Mouse (Mus musculus): ENCODE data around the gene Apobec2.

The Apobec2 gene

DNA sequence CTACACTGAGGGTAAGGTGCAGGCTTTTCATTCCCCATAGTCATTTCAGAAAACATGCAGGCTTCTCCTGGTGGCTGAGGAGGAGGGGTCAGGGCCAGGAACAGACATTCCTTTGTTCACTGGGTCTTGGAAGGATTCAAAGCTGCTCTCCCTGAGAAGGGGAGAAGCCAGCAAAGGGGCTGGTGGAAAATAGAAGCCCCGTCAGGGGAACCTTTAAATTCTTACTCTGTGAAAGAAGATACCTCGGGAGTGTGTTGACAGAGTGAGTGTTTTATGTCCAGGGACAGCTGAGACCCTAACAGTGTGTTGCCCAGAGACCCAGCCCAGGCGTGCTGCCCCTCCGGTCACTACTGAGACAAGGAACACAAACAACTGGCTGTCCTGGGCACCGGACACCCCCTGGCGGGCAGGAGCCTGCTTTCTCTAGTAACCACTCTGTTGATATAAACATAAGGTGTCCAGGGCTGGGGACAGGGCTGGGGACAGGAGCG, 4.7 kb upstream of the Apobec2 start:
- no peak for DNase-seq (ENCODE audit: low read depth, low spot score)

DNA sequence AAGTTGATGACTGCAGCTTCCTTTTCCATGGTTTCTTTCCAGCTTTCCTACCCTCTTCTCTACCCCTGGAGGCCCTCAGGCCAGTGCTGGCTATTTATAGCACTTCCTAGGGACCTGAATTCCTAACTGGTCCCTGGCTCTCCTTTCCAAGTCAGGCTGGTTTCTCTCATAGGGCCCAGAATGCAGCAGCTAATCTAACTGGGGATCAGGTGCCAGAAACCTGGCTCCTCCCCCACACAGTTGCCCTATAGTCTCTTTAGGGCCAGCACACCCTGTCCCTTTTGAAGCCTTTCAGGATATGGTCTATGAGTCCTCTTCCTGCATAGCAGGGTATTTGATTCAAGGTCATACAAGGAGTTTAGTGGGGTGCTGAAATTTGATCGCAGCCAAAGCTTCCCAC, 3.8 kb upstream of the Apobec2 start:
- DNase-seq (ENCODE audit: low read depth, low spot score): no peak

DNA sequence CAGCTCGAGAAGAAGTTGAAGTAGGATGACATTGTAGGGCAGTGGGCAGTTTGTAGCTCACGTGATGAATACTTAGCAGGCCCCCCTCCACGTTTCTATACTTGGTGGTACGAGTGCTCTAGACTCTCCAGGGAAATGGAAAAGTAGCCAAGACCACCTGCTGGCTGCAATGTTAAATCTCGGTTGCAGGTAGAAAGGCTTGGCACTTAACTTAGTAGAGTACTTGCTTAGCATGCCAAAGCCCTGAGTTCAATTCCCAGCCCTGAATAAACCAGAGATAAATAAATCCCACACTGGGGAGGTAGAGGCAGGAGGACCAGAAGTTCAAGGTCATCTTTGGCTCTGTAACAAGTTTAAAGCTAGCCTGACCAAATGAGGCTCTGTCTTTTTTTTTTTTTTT, 1.7 kb upstream of the Apobec2 start:
- no peak for DNase-seq (ENCODE audit: low read depth, low spot score)

DNA sequence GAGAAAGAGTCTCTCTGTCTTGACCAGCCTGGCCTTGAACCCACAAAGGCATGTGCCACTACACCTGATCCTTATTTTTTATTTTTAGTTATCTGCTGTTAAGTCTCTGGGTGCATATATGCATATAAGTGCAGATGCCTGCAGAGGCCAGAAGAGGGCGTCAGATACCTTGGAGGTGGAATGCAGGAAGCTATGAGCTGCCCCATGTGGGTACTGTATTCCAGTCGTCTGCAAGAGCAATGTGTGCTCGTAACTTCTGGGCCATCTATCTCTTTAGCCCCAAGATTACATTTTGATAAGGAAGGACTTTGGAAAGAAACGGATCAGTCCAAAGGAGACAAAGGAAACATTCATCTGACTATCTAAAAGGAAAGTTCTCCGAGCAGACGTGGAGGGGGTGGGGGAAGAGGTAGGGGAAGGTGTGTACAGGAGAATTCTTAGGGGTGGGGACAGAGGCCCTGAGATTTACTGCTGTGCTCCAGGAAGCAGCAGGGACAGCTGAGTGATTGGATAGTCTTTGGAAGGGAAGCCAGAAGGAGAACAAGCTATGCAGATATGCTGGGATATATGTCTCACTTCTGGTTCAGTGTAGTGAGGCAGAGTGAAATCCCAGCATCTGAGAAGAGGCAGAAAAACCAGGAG, 1.1 kb upstream of the Apobec2 start:
- DNase-seq (ENCODE audit: low read depth, low spot score): no peak

DNA sequence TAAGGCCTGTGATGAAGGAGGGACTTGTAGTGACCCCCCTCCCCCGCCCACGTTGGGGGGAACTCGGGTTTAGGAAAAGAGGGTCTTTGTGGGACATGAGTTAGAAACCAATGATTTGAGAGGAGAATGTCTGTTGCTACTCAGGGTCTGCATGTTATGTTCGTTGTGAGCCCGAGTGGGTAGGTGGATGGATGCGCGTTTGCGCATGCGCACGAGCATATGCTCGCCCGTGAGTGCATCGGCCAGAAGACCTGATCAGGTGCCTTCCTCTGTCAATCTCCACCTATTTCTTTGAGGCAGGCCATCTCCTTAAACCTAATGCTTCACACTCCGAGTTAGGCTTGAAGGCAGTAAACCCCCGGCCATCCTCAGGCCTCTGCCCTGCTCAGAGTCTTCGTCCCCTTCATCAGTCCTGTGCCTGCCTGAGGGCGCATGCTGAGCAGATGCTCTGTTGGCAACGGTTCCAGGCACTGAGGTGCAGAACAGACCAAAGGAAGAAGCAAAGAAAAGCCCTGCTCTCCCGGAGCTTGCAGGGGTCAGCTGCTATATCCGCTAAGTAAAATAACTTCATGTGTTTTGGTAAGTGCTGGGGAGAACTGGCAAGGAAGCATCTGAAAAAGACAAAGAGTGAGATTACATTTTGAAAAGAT, 401 bp upstream of the Apobec2 start:
- DNase-seq (ENCODE audit: low read depth, low spot score): no peak

DNA sequence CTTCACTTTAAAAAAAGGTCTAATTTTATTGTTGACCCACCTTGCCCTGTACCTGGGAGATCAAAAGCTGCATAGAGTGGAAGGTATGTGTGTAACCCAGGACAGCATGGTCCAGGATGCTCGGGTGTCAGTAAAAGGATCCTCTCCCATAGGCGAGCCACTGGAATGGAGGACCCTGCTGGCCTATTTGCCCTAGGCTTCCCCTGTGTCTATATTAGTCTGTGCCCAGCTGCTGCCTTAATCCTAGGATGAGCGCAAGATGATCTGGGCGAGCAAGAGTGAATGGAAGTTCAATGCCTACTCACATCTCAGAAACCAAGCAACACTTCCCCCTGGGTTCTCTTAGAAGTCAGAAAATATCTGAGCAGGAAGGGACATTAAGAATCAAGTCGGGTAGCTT, 1.7 kb downstream of the Apobec2 start:
- DNase-seq (ENCODE audit: low read depth, low spot score): no peak

DNA sequence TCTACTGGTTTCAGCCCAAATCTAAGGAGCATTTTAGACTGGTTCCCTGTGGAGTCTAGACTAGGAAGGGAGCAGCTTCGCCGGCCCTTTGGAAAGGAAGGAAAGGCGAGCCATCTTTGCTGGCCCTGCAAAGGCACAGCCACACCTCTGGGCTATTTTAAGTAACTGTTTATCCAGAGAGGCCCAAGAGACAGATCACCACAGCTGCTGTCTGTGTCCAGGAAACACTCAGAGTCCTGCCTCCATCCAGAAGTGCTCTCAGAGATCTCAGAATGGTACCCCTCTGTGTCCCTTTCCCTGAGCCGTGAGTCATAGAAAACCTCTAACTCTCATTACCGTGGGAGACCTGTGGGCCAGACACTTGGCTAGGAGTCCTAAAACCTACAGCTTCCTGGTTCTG, 2.3 kb downstream of the Apobec2 start:
- no peak for DNase-seq (ENCODE audit: low read depth, low spot score)

DNA sequence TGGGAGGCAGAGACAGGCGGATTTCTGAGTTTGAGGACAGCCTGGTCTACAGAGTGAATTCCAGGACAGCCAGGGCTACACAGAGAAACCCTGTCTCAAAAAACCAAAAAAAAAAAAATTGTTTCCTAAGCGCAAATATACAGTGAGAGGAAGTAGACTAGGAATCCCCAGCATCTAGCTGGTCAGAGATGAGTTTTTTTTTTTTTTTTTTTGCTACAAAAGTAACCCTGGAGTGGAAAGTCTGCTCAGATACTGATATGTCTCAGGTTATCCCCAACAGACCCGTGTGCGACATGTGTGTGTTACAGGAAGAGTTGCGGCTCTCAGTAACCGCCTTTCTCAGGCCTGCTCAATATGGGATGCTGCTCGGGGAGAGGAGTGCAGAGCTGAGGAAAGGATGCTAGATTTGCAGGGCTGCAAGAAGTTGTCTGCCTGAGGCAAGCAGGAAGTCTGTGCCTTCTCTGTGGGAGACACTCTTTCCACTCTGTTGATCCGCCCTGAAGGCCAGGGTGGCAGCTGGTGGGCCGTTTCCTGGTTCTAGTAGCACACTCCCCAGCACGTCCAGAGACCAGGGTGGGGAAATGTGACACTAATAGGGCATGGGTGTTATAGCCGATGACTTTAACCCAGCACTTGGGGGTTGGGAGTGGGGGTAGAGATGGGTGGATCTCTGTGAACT, 4.7 kb downstream of the Apobec2 start:
- no peak for DNase-seq (ENCODE audit: low read depth, low spot score)

DNA sequence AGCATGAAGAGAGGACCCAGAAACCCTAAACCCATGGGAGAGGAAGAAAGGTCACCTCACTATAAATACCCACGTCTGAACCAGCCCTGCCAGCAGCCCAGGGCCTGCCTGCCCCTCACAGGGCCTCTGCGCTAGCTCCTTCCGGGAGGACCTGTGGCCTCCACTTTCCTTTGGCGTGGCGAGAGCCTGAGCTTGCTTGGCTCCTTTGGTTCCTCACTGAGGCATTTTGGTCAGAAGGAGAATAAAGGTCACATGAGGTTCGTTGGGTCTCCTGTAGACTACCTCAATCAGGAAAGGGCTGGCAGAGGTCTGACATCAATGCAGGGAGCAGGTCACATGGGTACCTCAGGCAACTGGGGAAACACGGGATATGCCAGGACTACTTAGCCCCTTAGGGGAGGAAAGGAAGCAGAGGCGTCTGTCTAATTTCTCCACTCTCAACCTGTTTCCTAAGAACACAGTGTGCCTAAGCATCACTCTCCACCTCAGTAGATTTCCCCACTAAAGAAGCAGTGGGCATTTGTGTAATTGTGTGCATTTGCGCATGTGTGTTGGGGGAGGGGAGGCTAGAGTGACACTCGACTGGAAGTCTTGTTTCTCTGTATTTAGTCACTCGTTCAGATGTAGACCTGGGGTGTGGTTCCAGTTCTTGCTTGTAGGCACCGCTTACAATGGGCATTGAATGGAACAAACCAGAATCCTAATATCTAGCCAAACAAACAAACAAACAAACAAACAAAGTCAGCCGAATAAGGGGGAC, 5.6 kb downstream of the Apobec2 start:
- no peak for DNase-seq (ENCODE audit: low read depth, low spot score)

DNA sequence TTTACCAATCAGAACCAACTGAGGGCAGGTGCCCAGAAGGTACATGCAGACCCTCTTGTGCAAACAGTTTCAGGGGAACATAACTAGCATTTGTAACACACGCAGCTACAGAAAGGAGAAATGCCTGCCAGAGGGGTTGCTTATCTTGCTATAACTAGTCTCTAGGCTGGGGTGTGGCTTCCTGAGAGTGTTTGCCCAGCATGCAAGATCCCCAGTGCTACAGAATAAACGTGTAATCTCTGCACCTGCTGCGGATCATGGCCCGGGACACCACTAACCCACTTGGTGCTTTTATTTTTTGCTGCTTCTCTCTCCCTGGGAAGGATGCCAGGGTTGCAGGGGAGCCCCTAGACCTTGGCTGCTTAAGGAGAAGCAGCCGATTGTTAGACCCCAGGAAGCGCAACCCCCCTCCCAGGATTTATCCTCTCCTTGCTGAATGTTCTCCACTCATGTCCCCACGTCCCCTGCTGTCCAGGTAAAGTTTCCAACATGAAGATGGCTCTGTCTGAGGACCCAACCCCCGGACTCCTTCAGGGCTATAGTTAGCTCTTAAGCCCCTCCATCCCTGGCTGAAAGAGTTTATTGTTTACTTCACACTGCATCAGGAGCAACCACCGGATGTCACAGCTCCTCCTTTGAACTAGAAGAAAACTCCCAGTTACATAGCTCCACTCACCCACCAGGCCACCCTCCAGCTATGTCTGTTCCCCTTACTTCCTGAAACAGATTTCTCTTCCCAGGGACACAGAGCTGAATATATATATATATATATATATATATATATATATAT, 6.7 kb downstream of the Apobec2 start:
- no peak for DNase-seq (ENCODE audit: low read depth, low spot score)

DNA sequence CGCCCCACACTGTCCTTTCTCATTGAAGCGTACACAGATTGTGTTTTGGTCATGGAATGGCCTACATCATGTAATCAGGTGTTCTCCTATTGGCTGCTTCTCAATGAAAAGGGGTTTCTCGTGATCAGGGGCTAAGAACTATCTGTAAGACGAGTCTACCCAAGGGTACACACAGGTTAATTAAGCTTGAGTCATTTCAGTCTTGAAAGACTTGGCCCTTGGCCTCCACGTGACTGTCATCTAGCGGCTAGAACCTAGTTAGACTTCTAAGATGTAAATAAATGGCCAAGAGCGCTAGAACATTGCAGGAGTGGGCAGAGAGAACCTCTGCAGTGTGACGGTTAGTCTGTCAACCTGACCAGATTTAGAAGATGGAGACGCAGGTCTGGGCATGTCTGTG, 8.5 kb downstream of the Apobec2 start:
- DNase-seq (ENCODE audit: low read depth, low spot score): no peak

DNA sequence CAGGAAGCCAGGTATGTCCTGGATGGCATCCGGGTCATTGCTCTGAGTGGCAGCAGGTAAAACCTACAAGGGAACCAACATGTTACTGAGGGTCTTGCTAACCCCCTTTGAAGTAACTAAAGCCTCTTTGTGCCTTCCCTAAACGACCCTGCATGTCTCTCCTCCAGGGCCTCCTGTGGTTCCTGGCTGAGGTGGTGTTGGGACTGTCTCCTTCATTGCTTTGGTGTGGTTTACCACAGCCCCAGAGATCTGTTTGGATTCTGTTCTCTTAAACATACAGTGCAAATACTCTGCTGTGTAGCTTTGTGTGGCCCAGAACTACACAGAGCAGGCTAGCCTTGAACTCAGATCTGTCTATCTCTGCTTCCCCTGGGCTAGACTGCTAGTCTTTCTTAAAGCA, 13.2 kb downstream of the Apobec2 start:
- DNase-seq (ENCODE audit: low read depth, low spot score): no peak

DNA sequence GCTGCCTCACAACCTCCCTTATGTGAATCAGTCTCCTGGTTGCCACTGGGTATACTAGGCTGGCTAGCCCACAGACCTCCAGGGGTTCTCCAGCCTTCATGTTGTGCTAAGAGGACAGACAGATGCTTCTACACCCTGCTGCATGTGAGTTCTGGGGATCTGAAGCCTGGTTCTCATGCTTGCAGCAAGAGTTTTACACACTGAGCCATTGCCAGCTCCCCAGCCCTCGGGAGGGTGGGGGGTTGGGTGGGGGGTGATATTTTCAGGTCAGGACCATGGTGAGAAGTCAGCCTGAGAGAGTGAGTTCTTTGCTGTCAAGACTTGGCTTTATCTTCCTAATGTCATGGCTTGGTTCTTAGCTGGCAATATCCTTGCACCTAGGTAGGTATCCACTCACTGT, 13.9 kb downstream of the Apobec2 start:
- no peak for DNase-seq (ENCODE audit: low read depth, low spot score)

DNA sequence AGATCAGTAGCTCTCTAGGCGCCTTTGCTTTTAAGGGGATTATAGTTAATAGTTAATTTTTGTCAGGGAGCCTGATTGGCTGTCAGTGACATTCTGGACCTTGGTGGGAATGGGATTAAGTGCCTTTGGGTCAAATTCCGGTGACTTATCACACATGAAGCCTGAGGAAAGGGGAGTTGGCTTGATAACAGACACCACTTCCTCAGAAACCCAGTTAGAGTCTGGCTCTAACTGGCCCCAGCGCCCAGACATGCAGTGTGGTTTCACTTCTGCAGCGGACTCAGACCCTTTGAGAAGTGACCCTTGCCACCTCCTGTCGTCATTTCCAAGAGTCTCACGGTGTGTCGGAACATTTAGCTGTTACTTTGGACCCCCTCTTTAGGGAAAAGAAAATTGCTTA, 14.6 kb downstream of the Apobec2 start:
- no peak for DNase-seq (ENCODE audit: low read depth, low spot score)

DNA sequence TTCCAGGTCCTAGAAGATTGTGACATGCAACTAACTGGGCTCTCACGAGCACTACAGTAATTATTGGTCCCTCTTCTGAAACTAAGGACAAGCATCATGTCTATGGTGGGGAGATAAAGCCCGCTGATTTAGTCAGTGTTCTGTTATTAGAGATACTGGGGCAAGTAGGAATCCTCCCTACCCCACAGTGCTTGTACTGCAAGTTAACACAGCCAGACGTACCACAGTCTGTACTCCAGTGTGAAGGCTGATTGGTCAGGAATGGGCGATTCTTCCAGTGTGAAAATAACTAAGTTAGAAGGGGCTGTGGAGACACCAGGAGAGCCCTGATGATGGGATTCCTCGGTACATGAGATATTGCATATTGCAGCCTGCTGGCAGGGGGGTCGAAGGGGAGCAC, 15.2 kb downstream of the Apobec2 start:
- DNase-seq (ENCODE audit: low read depth, low spot score): no peak

DNA sequence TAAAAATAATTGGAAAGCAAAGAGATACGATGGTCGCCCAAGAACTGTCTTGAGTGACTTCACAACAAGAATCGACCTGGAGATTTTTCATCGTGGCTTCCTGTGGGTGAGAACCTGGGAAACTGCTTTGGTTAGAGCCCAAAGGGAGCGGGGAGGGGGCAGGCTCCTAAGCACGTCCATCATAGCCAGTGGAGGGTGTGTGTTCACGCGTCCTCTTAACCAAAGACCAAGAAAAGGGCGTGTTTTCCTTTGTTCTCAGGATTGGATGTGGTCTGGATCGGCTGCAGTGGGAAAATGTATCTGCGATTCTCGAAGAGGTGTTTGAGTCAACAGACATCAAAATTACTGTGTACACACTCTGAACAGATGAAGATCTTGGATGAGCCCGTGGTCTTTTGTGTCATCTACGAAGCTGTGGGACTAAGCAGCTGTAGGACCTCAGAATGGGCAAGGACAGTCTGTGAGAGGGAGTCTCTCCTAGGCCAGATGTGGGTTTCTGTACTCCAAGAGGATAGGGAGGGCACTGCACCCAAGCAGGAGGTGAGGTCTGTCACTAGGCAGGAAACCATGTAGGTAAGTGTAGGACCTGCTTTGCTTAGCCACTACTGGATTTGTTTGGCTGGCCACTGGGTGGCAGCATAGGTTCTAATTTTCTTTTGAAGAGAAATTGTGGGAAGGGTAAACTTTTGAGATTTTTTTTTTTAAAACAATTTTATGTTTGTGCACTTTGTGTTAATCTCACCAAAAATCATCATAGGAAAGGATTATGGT, 16.1 kb downstream of the Apobec2 start:
- DNase-seq (ENCODE audit: low read depth, low spot score): no peak

DNA sequence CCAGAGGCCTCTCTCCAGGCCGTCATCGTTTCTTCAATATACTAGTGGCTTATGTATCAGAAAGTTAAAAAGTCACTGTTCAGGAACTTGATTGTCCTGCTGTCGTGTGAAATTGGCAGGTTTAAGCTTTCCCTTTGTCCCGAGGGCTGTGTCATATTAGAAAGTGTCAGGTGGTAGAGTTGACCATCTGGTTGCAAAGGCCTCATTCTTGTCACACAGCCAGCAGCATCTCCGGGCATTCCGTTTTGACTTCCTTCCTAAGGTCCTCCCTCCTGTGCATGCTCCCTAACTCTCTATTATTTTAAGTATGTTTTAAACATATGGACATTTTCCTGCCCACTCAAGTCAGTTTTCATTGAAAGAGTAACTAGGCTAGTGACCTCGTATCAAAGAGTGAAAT, 16.7 kb downstream of the Apobec2 start:
- DNase-seq (ENCODE audit: low read depth, low spot score): no peak

DNA sequence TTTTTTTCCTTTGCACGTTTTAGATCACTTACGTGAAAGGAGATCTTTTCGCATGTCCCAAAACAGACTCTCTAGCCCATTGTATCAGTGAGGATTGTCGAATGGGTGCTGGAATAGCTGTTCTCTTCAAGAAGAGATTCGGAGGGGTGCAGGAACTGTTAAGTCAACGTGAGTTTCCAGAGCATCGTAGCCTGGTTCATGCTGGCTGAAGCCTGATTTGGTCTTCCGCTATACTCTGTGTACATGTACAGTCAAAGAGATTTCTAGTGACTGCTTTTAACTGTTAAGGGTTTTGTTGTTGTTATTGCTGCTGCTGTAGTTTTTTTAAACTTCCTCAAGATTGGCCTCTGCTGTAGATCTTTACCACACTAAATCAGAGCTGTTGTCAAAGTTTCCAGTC, 21.5 kb downstream of the Apobec2 start:
- no peak for DNase-seq (ENCODE audit: low read depth, low spot score)

DNA sequence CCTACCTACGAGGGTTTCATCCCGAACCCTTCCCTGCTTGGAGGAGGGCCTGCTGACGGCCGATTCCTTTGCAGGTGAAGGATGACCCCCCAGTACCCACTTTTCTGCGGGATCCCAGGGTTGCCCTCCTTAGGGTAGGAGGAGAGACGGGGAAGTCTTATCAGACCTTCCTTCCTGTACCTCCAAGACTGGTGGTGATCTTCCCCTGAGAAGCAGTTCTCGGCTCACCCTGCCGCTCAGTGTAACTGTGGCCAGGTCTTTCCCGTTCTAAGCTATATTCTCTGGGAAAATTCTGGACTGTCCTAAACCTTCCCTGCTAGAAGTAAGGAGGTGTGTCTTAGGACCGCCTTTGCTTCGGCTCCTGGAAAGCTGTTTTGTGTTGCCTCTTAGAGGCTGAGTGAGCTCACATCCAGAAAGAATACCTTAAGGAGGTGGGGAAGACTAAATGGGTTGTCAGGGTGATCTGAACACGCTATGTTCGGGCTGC, 22.4 kb downstream of the Apobec2 start:
- DNase-seq (ENCODE audit: low read depth, low spot score): no peak

All from telencephalon, adult 2 months (tissue).